Mouse (Mus musculus) bone marrow macrophage, adult 2 months (primary cell): ENCODE data around the gene Lor.

Experiments
- CTCF ChIP-seq: IDR thresholded peaks from 2 replicates; pipeline ENCODE4 v1.5.1; 2012; ENCODE audit warnings: low read depth, mild to moderate bottlenecking, low read length, moderate library complexity
- POLR2A ChIP-seq: IDR thresholded peaks from 2 replicates; pipeline ENCODE4 v1.6.1; 2012; ENCODE audit warnings: mild to moderate bottlenecking, low read depth, low read length, borderline replicate concordance

GRCm38 (mm10) chr3:92050382-92051054 lies 32.4 kb downstream of the Lor start:
- TF ChIP-seq CTCF (no peak), POLR2A (no peak)
